Mouse (Mus musculus): ENCODE measurements around the gene Tmed9. TPM values are rescaled to one million over a fixed set of nuclear protein-coding genes. Genes with fewer than 3 reads are reported as not detected.

Gene Tmed9
- polyA plus RNA-seq, 1 experiment from 2014 or later, result 122 TPM

DNA sequence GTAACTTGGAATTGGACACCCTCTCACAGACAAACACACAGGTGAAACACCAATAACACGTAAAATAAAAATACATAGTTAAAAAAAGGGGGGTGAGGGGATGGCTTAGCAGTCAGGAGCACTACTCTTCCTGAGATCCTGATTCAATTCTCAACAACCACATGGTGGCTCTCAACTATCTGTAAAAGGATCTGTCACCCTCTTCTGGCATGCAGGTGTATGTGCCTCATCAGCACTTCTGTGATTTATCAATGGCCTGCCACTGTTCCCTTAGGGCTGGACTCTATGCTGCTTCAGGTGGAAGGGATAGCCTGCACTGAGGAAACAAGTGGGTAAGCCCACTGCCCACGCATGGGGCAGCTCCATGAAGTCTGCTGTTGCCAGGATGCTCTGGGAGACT, 32.6 kb upstream of the Tmed9 start:
- no peak overlapping the region for H3K4me2 ChIP-seq
- H3K27ac ChIP-seq, result no peak overlapping the region
- peaks cover 86% of the 10 kb centered on the region for H3K36me3 ChIP-seq
- no peak overlapping the region for H3K9ac ChIP-seq (replicated peaks)
- 86% methylated on average over 2 of the region's 2 CpGs for WGBS
- no peaks in the 10 kb centered on the region for H3K27me3 ChIP-seq
- H3K4me1 ChIP-seq (replicated peaks), result no peaks in the 10 kb centered on the region
- H3K9me3 ChIP-seq, result no peaks in the 10 kb centered on the region
- ATAC-seq (ENCODE audit: insufficient number of reproducible peaks, insufficient read depth, low FRiP score, low TSS enrichment, low read depth), result no peak
- no peak overlapping the region for H3K4me3 ChIP-seq (replicated peaks)

DNA sequence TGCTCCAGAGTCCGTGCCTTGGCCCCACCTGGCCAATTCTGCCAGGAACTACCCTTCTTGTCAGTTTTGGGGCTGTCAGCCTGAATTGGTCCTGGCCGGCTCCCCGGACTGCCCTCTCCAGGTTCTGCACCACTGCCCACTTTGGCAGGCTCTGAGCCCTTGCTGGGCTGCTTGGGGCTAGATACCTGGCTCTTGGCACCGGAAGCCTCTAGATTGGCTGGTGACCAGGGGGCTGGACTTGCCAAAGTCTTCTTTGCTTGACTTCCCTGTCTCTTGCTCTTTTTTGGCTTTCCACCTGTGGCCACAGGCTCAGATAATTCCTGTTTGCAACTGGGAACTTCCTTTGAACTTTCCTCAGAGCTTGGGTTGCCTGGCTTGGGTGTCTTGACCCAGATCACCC, 30.6 kb upstream of the Tmed9 start:
- no peaks in the 10 kb centered on the region for H3K9me3 ChIP-seq
- 95% methylated on average over 4 of the region's 4 CpGs for WGBS
- no peak for ATAC-seq (ENCODE audit: insufficient number of reproducible peaks, insufficient read depth, low FRiP score, low TSS enrichment, low read depth)
- no peak overlapping the region for H3K27ac ChIP-seq
- H3K9ac ChIP-seq (replicated peaks), result no peak overlapping the region
- H3K36me3 ChIP-seq, result peaks cover 100% of the 10 kb centered on the region
- no peak overlapping the region for H3K4me2 ChIP-seq
- no peaks in the 10 kb centered on the region for H3K27me3 ChIP-seq
- H3K4me1 ChIP-seq (replicated peaks), result no peaks in the 10 kb centered on the region
- no peak overlapping the region for H3K4me3 ChIP-seq (replicated peaks)

- no peaks in the 10 kb centered on the region for H3K9me3 ChIP-seq
- H3K4me1 ChIP-seq (replicated peaks), result no peaks in the 10 kb centered on the region
- no peaks in the 10 kb centered on the region for H3K27me3 ChIP-seq
- H3K27ac ChIP-seq, result no peak overlapping the region
- H3K4me3 ChIP-seq (replicated peaks), result no peak overlapping the region
- ATAC-seq (ENCODE audit: insufficient number of reproducible peaks, insufficient read depth, low FRiP score, low TSS enrichment, low read depth), result no peak
- H3K4me2 ChIP-seq, result no peak overlapping the region
- peaks cover 100% of the 10 kb centered on the region for H3K36me3 ChIP-seq
- H3K9ac ChIP-seq (replicated peaks), result no peak overlapping the region
- 88% methylated on average over 8 of the region's 8 CpGs for WGBS
Measured at GRCm38 (mm10) chr13:55543447-55543846, 30.1 kb upstream of the Tmed9 start.

- 88% methylated on average over 6 of the region's 6 CpGs for WGBS
- H3K4me1 ChIP-seq (replicated peaks), result no peaks in the 10 kb centered on the region
- H3K9me3 ChIP-seq, result no peaks in the 10 kb centered on the region
- H3K27me3 ChIP-seq, result no peaks in the 10 kb centered on the region
- no peak overlapping the region for H3K4me2 ChIP-seq
- no peak overlapping the region for H3K4me3 ChIP-seq (replicated peaks)
- H3K27ac ChIP-seq, result no peak overlapping the region
- H3K36me3 ChIP-seq, result peaks cover 100% of the 10 kb centered on the region
- no peak overlapping the region for H3K9ac ChIP-seq (replicated peaks)
- no peak for ATAC-seq (ENCODE audit: insufficient number of reproducible peaks, insufficient read depth, low FRiP score, low TSS enrichment, low read depth)
Measured at GRCm38 (mm10) chr13:55544792-55545191, 28.7 kb upstream of the Tmed9 start.

- no peak overlapping the region for H3K27ac ChIP-seq
- H3K4me3 ChIP-seq (replicated peaks), result no peak overlapping the region
- peaks cover 100% of the 10 kb centered on the region for H3K36me3 ChIP-seq
- no peaks in the 10 kb centered on the region for H3K9me3 ChIP-seq
- WGBS, result 93% methylated on average over 2 of the region's 2 CpGs
- no peak overlapping the region for H3K4me2 ChIP-seq
- H3K27me3 ChIP-seq, result no peaks in the 10 kb centered on the region
- no peak for ATAC-seq (ENCODE audit: insufficient number of reproducible peaks, insufficient read depth, low FRiP score, low TSS enrichment, low read depth)
- no peak overlapping the region for H3K9ac ChIP-seq (replicated peaks)
- no peaks in the 10 kb centered on the region for H3K4me1 ChIP-seq (replicated peaks)
Measured at GRCm38 (mm10) chr13:55547916-55548315, 25.6 kb upstream of the Tmed9 start.

- peaks cover 100% of the 10 kb centered on the region for H3K36me3 ChIP-seq
- no peak overlapping the region for H3K27ac ChIP-seq
- H3K9ac ChIP-seq (replicated peaks), result no peak overlapping the region
- 89% methylated on average over 5 of the region's 5 CpGs for WGBS
- no peaks in the 10 kb centered on the region for H3K27me3 ChIP-seq
- H3K4me1 ChIP-seq (replicated peaks), result no peaks in the 10 kb centered on the region
- ATAC-seq (ENCODE audit: insufficient number of reproducible peaks, insufficient read depth, low FRiP score, low TSS enrichment, low read depth), result no peak
- H3K9me3 ChIP-seq, result no peaks in the 10 kb centered on the region
- no peak overlapping the region for H3K4me2 ChIP-seq
- H3K4me3 ChIP-seq (replicated peaks), result no peak overlapping the region
Measured at GRCm38 (mm10) chr13:55548426-55548825, 25.1 kb upstream of the Tmed9 start.

DNA sequence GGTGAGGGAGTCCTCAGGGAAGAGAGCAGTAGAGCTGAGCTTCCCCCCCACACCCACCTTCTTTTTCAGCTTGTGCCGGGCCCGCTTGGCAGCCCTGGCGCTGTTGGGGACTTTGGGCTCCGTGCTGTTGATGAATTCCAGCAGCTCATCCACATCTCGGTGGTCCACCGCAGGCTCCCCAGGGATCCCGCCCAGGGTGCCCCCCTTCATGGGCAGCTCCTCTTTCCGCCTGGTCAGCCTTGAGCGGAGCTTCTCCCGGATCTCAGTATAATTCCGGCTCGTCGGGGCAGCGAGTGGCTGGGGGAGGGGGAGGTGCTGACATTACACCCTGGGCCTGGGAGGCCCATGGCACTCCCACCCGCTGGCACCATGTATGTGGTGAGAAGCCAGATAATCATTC, 24.5 kb upstream of the Tmed9 start:
- Histone ChIP-seq H3K36me3 (peaks cover 100% of the 10 kb centered on the region), H3K27me3 (no peaks in the 10 kb centered on the region), H3K4me3 (replicated peaks) (no peak overlapping the region), H3K9ac (replicated peaks) (no peak overlapping the region), H3K4me2 (no peak overlapping the region), H3K9me3 (no peaks in the 10 kb centered on the region), H3K4me1 (replicated peaks) (no peaks in the 10 kb centered on the region), H3K27ac (no peak overlapping the region)
- no peak for ATAC-seq (ENCODE audit: insufficient number of reproducible peaks, insufficient read depth, low FRiP score, low TSS enrichment, low read depth)
- WGBS, result 94% methylated on average over 15 of the region's 15 CpGs

DNA sequence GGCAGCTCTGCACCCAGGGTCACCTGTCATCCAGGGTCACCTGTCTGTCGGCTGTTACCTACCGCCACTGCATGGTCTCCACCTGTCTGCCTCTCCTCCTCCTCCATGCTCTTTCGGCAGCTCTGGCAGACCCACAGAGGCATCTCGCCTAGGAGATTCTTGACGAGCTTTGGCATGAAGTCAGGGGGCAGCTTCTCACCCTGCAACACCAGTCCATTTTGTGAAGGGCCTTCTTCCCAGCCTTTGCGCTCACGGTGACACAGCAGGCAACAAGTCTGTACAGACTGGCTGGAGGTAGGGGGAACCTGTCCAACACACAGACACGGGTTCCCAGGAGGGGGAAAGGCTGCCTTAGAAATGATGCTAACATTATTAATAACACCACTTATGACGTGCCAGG, 17.6 kb upstream of the Tmed9 start:
- peaks cover 68% of the 10 kb centered on the region for H3K36me3 ChIP-seq
- no peaks in the 10 kb centered on the region for H3K27me3 ChIP-seq
- H3K4me3 ChIP-seq (replicated peaks), result no peak overlapping the region
- H3K9me3 ChIP-seq, result no peaks in the 10 kb centered on the region
- WGBS, result 93% methylated on average over 9 of the region's 9 CpGs
- H3K9ac ChIP-seq (replicated peaks), result no peak overlapping the region
- H3K4me2 ChIP-seq, result no peak overlapping the region
- H3K27ac ChIP-seq, result no peak overlapping the region
- no peak for ATAC-seq (ENCODE audit: insufficient number of reproducible peaks, insufficient read depth, low FRiP score, low TSS enrichment, low read depth)
- no peaks in the 10 kb centered on the region for H3K4me1 ChIP-seq (replicated peaks)

- 78% methylated on average over 6 of the region's 6 CpGs for WGBS
- Histone ChIP-seq H3K9me3 (no peaks in the 10 kb centered on the region), H3K27me3 (no peaks in the 10 kb centered on the region), H3K4me3 (replicated peaks) (no peak overlapping the region), H3K4me1 (replicated peaks) (no peaks in the 10 kb centered on the region), H3K4me2 (no peak overlapping the region), H3K27ac (0 out of 2 replicates have a peak overlapping the region, but pooled peaks have one; percentile 7), H3K9ac (replicated peaks) (no peak overlapping the region), H3K36me3 (peaks cover 62% of the 10 kb centered on the region)
- ATAC-seq (ENCODE audit: insufficient number of reproducible peaks, insufficient read depth, low FRiP score, low TSS enrichment, low read depth), result no peak
Measured at GRCm38 (mm10) chr13:55557499-55557898, 16.0 kb upstream of the Tmed9 start.

- Histone ChIP-seq H3K27me3 (no peaks in the 10 kb centered on the region), H3K9ac (replicated peaks) (no peak overlapping the region), H3K36me3 (peaks cover 66% of the 10 kb centered on the region), H3K4me3 (replicated peaks) (no peak overlapping the region), H3K4me2 (no peak overlapping the region), H3K9me3 (no peaks in the 10 kb centered on the region), H3K4me1 (replicated peaks) (peaks cover 6% of the 10 kb centered on the region; the same call in 1 of the 2 replicates), H3K27ac (0 out of 2 replicates have a peak overlapping the region, but pooled peaks have one; percentile 29)
- WGBS, result 67% methylated on average over 7 of the region's 7 CpGs
- no peak for ATAC-seq (ENCODE audit: insufficient number of reproducible peaks, insufficient read depth, low FRiP score, low TSS enrichment, low read depth)
Measured at GRCm38 (mm10) chr13:55563266-55563879, 10.2 kb upstream of the Tmed9 start.

GRCm38 (mm10) chr13:55567001-55567400, 6.5 kb upstream of the Tmed9 start:
- no peak overlapping the region for H3K9ac ChIP-seq (replicated peaks)
- peaks cover 47% of the 10 kb centered on the region for H3K36me3 ChIP-seq
- H3K9me3 ChIP-seq, result no peaks in the 10 kb centered on the region
- no peak overlapping the region for H3K4me3 ChIP-seq (replicated peaks)
- no peak overlapping the region for H3K27ac ChIP-seq
- ATAC-seq (ENCODE audit: insufficient number of reproducible peaks, insufficient read depth, low FRiP score, low TSS enrichment, low read depth), result no peak
- WGBS, result 91% methylated on average over 6 of the region's 6 CpGs
- H3K4me2 ChIP-seq, result no peak overlapping the region
- H3K4me1 ChIP-seq (replicated peaks), result peaks cover 20% of the 10 kb centered on the region
- no peaks in the 10 kb centered on the region for H3K27me3 ChIP-seq

DNA sequence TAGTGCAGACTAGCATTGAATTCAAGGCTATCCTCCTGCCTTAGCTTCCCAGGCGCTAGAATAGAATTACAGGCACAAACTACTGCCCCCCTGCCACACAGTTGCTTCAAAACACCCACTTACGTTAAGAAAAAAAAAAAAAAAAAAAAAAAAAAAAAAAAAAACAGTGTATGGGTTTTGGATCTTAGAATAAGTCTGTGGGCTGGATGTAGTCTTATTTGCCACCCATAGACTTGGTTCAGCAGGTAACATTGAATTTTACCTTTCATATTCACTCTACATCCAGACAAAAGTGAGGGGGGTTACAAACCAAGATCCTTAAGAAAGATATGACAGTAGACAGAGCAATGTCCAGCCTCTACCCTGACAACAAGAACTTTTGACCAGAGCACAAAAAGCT, 5.6 kb upstream of the Tmed9 start:
- no peaks in the 10 kb centered on the region for H3K9me3 ChIP-seq
- peaks cover 23% of the 10 kb centered on the region for H3K4me1 ChIP-seq (replicated peaks)
- H3K4me3 ChIP-seq (replicated peaks), result no peak overlapping the region
- no peak overlapping the region for H3K4me2 ChIP-seq
- no peak overlapping the region for H3K9ac ChIP-seq (replicated peaks)
- H3K27me3 ChIP-seq, result no peaks in the 10 kb centered on the region
- WGBS, result 94% methylated on average over 2 of the region's 2 CpGs
- H3K36me3 ChIP-seq, result peaks cover 44% of the 10 kb centered on the region
- no peak overlapping the region for H3K27ac ChIP-seq
- ATAC-seq (ENCODE audit: insufficient number of reproducible peaks, insufficient read depth, low FRiP score, low TSS enrichment, low read depth), result no peak
